Mouse (Mus musculus): ENCODE measurements at regions not wholly inside any gene's neighbourhood (a gene's known extent, or its start where the extent isn't known, plus 50 kb on each side); places are given as distances from the start of the nearest gene placed in this dataset.

DNA sequence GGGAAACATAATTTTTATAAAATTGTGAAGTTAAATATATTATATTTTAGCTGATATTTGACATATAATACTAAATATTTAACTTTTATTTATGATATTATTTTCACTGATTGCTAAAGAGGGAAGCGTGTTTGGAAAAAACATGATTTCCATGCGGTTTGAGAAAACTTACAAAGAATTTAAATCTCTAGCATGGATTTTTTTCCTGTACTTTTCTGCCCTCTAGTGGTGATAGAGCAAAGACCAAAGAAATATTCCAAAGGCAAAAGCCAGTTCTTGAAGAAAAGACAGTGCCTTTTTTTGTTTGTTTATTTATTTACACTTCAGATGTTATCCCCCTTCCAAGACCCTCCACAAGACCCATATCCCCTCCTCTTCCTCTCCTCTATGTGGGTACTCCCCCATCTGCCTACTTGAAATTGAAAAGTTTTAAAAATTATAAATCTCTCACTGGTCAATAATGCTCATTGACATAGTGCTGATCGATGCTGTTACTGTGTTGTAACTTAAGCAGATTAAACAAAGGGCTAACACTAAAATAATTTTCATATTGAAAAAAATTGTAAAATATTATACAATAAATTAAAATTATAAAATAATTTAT, 131.1 kb upstream of the Rgs1 start:
- WGBS (ENCODE audit: insufficient replicate concordance): 37% methylated on average over 3 of the region's 3 CpGs
- Histone ChIP-seq H3K9ac (ENCODE audit: low read depth, low read length) (no peak overlapping the region), H3K4me3 (ENCODE audit: low read depth, low read length) (no peak overlapping the region), H3K4me2 (ENCODE audit: low read depth, low read length) (no peak overlapping the region), H3K36me3 (ENCODE audit: control insufficient read depth, insufficient read depth) (no peaks in the 10 kb centered on the region), H3K27ac (ENCODE audit: low read length) (no peak overlapping the region), H3K4me1 (ENCODE audit: control insufficient read depth, low read depth, low read length) (no peaks in the 10 kb centered on the region), H3K9me3 (replicated peaks; ENCODE audit: control insufficient read depth, low read length) (no peaks in the 10 kb centered on the region), H3K27me3 (ENCODE audit: control insufficient read depth, insufficient read depth, low read depth, low read length) (no peaks in the 10 kb centered on the region)
- ATAC-seq (ENCODE audit: low read depth): no peak

DNA sequence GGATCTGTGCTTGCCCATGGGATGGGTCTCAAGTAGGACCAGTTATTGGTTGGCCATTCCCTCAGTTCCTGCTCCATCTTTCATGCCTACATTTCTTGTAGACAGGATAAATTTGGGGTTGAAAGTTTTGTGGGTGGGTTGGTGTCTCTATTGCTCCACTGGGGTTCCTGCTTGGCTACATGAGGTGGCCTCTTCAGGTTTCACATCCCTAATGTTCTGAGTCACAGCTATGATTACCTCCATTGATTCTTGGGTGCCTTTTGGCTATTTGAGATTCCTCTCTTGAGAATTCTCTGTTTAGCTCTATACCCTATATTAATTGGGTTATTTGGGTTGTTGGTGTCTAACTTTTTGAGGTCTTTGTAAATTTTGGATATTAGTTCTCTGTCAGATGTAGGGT, 125.1 kb upstream of the Rgs1 start:
- Histone ChIP-seq H3K36me3 (ENCODE audit: control insufficient read depth, insufficient read depth) (no peaks in the 10 kb centered on the region), H3K4me2 (ENCODE audit: low read depth, low read length) (no peak overlapping the region), H3K27me3 (ENCODE audit: control insufficient read depth, insufficient read depth, low read depth, low read length) (no peaks in the 10 kb centered on the region), H3K9ac (ENCODE audit: low read depth, low read length) (no peak overlapping the region), H3K4me3 (ENCODE audit: low read depth, low read length) (no peak overlapping the region), H3K27ac (ENCODE audit: low read length) (no peak overlapping the region), H3K4me1 (ENCODE audit: control insufficient read depth, low read depth, low read length) (no peaks in the 10 kb centered on the region), H3K9me3 (replicated peaks; ENCODE audit: control insufficient read depth, low read length) (no peaks in the 10 kb centered on the region)
- ATAC-seq (ENCODE audit: low read depth): no peak

DNA sequence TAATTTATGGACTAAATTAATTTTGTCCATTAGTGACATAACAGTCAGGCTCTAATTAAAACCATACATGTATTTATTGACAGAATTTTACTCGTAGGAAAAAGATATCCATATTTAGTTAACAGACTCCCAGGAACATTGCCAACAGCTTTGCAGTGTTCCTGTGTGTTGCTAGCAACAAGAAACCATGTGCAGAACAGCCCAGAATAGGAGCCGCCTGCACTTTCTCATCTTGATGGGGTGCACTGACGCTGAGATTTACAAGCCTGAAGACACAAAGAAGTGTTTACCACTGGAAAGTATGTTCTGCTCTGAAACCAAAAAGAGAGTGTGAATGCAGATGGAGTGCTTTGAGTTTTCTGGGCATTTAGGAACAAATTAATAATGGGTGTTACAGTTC, 118.5 kb upstream of the Rgs1 start:
- Histone ChIP-seq H3K27ac (ENCODE audit: low read length) (no peak overlapping the region), H3K4me2 (ENCODE audit: low read depth, low read length) (no peak overlapping the region), H3K27me3 (ENCODE audit: control insufficient read depth, insufficient read depth, low read depth, low read length) (no peaks in the 10 kb centered on the region), H3K36me3 (ENCODE audit: control insufficient read depth, insufficient read depth) (no peaks in the 10 kb centered on the region), H3K4me3 (ENCODE audit: low read depth, low read length) (no peak overlapping the region), H3K9ac (ENCODE audit: low read depth, low read length) (no peak overlapping the region), H3K9me3 (replicated peaks; ENCODE audit: control insufficient read depth, low read length) (no peaks in the 10 kb centered on the region), H3K4me1 (ENCODE audit: control insufficient read depth, low read depth, low read length) (no peaks in the 10 kb centered on the region)
- 62% methylated on average over 3 of the region's 3 CpGs for WGBS (ENCODE audit: insufficient replicate concordance)
- no peak for ATAC-seq (ENCODE audit: low read depth)

DNA sequence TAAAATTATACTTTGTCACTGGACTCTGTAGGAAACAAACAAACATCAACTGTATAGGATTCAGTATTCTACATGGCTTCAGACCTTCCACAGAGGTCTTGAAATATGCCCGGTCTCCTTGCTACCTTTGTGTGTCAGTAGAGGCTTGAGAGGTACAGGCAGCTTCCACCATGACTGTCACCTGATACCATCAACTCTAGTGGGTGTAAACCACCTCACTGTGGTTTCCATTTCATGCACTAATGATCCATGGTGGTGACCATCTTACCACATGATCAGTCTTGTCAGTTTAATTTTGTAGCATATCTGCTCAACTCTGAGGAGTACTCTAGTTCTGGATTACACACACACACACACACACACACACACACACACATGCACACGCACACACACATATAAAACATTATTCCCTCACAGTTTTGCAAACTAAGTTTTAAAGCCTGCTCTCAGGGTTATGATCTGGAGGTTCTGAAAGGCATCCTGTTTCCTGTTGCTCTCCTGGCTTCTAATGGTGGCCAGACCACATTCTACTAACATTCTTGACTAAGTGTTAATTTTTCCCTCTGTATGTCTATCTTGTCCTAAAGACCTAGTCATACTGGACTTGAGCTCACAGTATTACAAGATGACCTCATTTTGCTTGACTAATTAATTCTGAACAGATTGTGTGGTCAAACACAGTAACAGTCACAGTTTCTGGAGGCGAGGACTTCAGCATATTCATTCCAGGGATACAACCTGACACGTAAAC, 106.7 kb upstream of the Rgs1 start:
- WGBS (ENCODE audit: insufficient replicate concordance): 52% methylated on average over 4 of the region's 4 CpGs
- ATAC-seq (ENCODE audit: low read depth): no peak

DNA sequence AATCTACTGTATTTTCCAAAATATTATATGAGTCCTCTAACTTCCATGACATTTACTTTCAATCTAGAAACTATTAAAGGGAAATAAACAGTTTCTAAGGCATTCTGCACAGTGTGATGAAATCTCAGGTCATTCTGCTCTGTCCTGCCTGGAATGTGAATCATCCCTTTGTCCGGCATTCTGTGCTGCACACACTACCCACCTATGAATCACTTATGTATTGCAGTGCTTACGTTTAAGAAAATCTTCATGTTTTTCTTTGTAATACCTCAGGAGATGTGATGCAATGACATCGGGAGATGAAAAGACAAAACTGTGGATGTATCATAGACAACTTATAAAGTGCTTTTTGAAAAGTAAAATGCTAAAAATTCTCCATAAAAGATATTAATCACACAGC, 106.0 kb upstream of the Rgs1 start:
- H3K36me3 ChIP-seq (ENCODE audit: control insufficient read depth, insufficient read depth): no peaks in the 10 kb centered on the region
- no peak for ATAC-seq (ENCODE audit: low read depth)
- H3K27ac ChIP-seq (ENCODE audit: low read length): no peak overlapping the region
- no peak overlapping the region for H3K4me2 ChIP-seq (ENCODE audit: low read depth, low read length)
- no peak overlapping the region for H3K4me3 ChIP-seq (ENCODE audit: low read depth, low read length)
- H3K9ac ChIP-seq (ENCODE audit: low read depth, low read length): no peak overlapping the region
- no peaks in the 10 kb centered on the region for H3K9me3 ChIP-seq (replicated peaks; ENCODE audit: control insufficient read depth, low read length)
- H3K27me3 ChIP-seq (ENCODE audit: control insufficient read depth, insufficient read depth, low read depth, low read length): no peaks in the 10 kb centered on the region
- 59% methylated on average over 3 of the region's 3 CpGs for WGBS (ENCODE audit: insufficient replicate concordance)
- H3K4me1 ChIP-seq (ENCODE audit: control insufficient read depth, low read depth, low read length): no peaks in the 10 kb centered on the region

More for the DNA sequence above, 106.7 kb upstream of the Rgs1 start:
- no peaks in the 10 kb centered on the region for H3K4me1 ChIP-seq (ENCODE audit: control insufficient read depth, low read depth, low read length)
- no peaks in the 10 kb centered on the region for H3K27me3 ChIP-seq (ENCODE audit: control insufficient read depth, insufficient read depth, low read depth, low read length)
- no peaks in the 10 kb centered on the region for H3K9me3 ChIP-seq (replicated peaks; ENCODE audit: control insufficient read depth, low read length)
- no peak overlapping the region for H3K4me3 ChIP-seq (ENCODE audit: low read depth, low read length)
- no peak overlapping the region for H3K9ac ChIP-seq (ENCODE audit: low read depth, low read length)
- H3K27ac ChIP-seq (ENCODE audit: low read length): no peak overlapping the region
- no peak overlapping the region for H3K4me2 ChIP-seq (ENCODE audit: low read depth, low read length)
- H3K36me3 ChIP-seq (ENCODE audit: control insufficient read depth, insufficient read depth): no peaks in the 10 kb centered on the region

DNA sequence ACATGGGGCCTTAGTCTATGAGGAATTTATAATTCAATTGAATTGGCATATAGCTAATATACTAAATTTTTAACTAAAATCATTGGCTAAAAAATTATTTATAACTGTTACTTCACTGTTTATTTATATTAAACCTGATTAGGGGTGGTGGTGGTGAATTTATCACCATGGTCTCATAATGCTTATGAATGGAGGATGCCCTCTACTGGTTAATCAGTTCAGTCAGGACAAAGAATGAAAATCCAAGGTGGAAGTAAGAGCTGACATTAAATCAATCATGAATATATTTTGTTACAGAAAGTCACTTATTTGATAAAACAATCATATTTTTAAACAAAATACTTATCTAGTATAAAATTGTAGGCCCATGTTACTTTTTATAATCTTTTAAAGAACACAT, 104.3 kb upstream of the Rgs1 start:
- Histone ChIP-seq H3K9me3 (replicated peaks; ENCODE audit: control insufficient read depth, low read length) (no peaks in the 10 kb centered on the region), H3K27ac (ENCODE audit: low read length) (no peak overlapping the region), H3K4me3 (ENCODE audit: low read depth, low read length) (no peak overlapping the region), H3K4me1 (ENCODE audit: control insufficient read depth, low read depth, low read length) (no peaks in the 10 kb centered on the region), H3K36me3 (ENCODE audit: control insufficient read depth, insufficient read depth) (no peaks in the 10 kb centered on the region), H3K9ac (ENCODE audit: low read depth, low read length) (no peak overlapping the region), H3K4me2 (ENCODE audit: low read depth, low read length) (no peak overlapping the region), H3K27me3 (ENCODE audit: control insufficient read depth, insufficient read depth, low read depth, low read length) (no peaks in the 10 kb centered on the region)
- no peak for ATAC-seq (ENCODE audit: low read depth)

- Histone ChIP-seq H3K4me3 (ENCODE audit: low read depth, low read length) (no peak overlapping the region), H3K36me3 (ENCODE audit: control insufficient read depth, insufficient read depth) (no peaks in the 10 kb centered on the region), H3K4me1 (ENCODE audit: control insufficient read depth, low read depth, low read length) (no peaks in the 10 kb centered on the region), H3K27me3 (ENCODE audit: control insufficient read depth, insufficient read depth, low read depth, low read length) (no peaks in the 10 kb centered on the region), H3K27ac (ENCODE audit: low read length) (no peak overlapping the region), H3K9ac (ENCODE audit: low read depth, low read length) (no peak overlapping the region), H3K9me3 (replicated peaks; ENCODE audit: control insufficient read depth, low read length) (no peaks in the 10 kb centered on the region), H3K4me2 (ENCODE audit: low read depth, low read length) (no peak overlapping the region)
- 74% methylated on average over 1 of the region's 1 CpGs for WGBS (ENCODE audit: insufficient replicate concordance)
- ATAC-seq (ENCODE audit: low read depth): no peak
Observed at GRCm38 (mm10) chr1:144343820-144344219, 94.8 kb upstream of the Rgs1 start.

DNA sequence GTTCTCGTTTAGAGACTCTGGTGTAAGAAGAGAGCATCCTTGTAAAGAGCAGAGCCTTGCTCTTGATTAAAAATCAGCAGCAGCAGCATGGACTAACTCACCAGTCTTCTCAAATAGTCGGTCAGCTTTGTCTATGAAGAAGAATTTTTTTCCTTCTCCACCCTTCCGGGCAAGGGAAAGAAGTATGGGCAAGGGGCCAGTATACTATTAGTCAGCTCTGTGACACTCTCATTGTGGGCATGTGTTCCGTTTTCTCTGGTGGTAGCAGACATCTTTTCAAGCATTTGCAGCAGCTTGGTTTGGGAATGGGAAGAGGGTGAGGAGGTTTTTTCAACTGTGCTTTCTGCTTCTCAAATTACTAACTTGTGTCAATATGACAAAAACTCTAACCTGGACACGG, 94.3 kb upstream of the Rgs1 start:
- 48% methylated on average over 5 of the region's 5 CpGs for WGBS (ENCODE audit: insufficient replicate concordance)
- no peak for ATAC-seq (ENCODE audit: low read depth)
- H3K4me2 ChIP-seq (ENCODE audit: low read depth, low read length): no peak overlapping the region
- H3K4me1 ChIP-seq (ENCODE audit: control insufficient read depth, low read depth, low read length): no peaks in the 10 kb centered on the region
- H3K36me3 ChIP-seq (ENCODE audit: control insufficient read depth, insufficient read depth): no peaks in the 10 kb centered on the region
- no peaks in the 10 kb centered on the region for H3K27me3 ChIP-seq (ENCODE audit: control insufficient read depth, insufficient read depth, low read depth, low read length)
- no peaks in the 10 kb centered on the region for H3K9me3 ChIP-seq (replicated peaks; ENCODE audit: control insufficient read depth, low read length)
- no peak overlapping the region for H3K9ac ChIP-seq (ENCODE audit: low read depth, low read length)
- no peak overlapping the region for H3K27ac ChIP-seq (ENCODE audit: low read length)
- H3K4me3 ChIP-seq (ENCODE audit: low read depth, low read length): no peak overlapping the region

DNA sequence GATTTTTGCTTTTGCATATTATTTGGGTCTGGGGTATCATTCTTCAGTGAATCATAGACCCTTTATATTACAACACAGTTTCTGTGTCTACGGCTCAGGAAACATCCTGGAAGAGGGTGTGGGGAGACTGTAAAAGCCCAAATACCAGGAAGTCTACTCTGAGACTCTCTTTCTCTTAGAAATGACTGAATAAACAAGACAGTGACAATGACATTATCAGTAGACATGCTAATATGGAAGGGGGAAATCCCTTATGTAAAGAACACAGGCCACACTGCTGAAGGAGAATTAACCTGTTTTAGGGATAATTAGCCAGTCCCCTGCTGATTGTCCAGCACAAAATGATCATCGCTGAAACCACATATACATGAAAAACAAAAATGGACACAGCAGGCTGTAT, 88.5 kb upstream of the Rgs1 start:
- H3K27me3 ChIP-seq (ENCODE audit: control insufficient read depth, insufficient read depth, low read depth, low read length): no peaks in the 10 kb centered on the region
- no peak overlapping the region for H3K9ac ChIP-seq (ENCODE audit: low read depth, low read length)
- WGBS (ENCODE audit: insufficient replicate concordance): 72% methylated on average over 2 of the region's 2 CpGs
- no peak overlapping the region for H3K4me2 ChIP-seq (ENCODE audit: low read depth, low read length)
- no peaks in the 10 kb centered on the region for H3K4me1 ChIP-seq (ENCODE audit: control insufficient read depth, low read depth, low read length)
- no peak for ATAC-seq (ENCODE audit: low read depth)
- no peak overlapping the region for H3K27ac ChIP-seq (ENCODE audit: low read length)
- H3K9me3 ChIP-seq (replicated peaks; ENCODE audit: control insufficient read depth, low read length): no peaks in the 10 kb centered on the region
- no peak overlapping the region for H3K4me3 ChIP-seq (ENCODE audit: low read depth, low read length)
- H3K36me3 ChIP-seq (ENCODE audit: control insufficient read depth, insufficient read depth): no peaks in the 10 kb centered on the region
